Mouse (Mus musculus): Measurements from ENCODE around the gene Igsf3. TPM values are rescaled to one million over a fixed set of nuclear protein-coding genes. Genes with fewer than 3 reads are reported as not detected.

Gene Igsf3
- total RNA-seq (2017), result 0.21 to 0.29 TPM (median 0.29 TPM) in 3 replicates

DNA sequence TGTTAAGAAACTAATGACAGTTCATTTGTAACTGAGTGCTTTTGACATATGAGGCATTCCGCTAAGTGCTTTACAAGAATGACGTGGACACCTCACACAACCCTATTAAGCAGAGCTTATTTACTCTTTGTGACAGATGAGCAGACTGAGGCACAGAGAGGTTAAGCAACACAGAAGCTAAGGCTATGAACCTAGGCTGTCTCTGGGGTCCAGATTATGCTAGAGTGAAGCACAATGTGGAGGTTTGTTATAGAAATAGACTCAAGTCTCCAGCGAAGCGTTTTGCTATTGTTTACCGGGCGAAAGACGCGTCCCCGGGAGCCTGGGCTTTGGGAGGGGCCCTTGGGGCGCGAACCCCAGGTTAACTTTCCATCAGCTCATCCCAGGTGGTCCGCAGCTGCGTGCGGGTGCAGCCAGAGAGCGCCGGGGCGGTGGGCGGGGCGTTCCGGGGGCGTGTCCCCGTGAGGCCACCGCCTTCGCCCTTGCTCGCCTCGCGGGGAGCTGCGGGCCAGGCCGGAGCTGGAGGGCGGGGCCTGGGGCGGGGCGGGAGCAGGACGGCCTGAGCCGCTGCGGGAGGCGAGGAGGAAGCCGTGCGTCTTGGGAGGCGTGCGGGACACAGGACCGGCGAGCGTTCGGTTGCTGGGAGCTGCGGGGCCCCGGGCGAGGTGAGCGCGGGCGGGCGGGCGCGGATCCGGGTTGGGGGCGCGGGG lies at the start of gene Igsf3:
Gene Igsf3, plus strand, starts transcription at position 546 of the 710 bp plus-strand sequence.
- no peak for ATAC-seq (replicated peaks; ENCODE audit: insufficient number of reproducible peaks, low FRiP score, low TSS enrichment, poor library complexity, severe bottlenecking)

DNA sequence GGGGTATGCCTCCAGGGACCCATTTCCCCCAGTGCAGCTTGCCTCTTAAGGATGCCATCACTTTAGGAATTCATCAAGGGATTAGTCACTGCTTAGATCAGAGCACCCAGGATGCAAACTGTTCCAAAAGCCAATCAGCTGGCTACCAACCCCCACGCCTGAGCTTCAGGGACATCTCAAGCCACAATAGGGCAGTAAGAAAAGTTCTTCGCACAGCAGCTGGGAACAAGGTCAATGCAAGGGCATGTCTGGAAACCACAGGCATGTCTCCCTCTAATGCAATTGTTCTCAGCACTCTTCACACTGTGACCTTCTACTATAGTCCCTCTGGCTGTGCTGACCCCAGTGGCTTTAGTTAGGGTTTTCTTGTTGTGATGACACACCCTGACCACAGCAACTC lies 49.6 kb upstream of the Igsf3 start:
- ATAC-seq (replicated peaks; ENCODE audit: insufficient number of reproducible peaks, low FRiP score, low TSS enrichment, poor library complexity, severe bottlenecking), result no peak

DNA sequence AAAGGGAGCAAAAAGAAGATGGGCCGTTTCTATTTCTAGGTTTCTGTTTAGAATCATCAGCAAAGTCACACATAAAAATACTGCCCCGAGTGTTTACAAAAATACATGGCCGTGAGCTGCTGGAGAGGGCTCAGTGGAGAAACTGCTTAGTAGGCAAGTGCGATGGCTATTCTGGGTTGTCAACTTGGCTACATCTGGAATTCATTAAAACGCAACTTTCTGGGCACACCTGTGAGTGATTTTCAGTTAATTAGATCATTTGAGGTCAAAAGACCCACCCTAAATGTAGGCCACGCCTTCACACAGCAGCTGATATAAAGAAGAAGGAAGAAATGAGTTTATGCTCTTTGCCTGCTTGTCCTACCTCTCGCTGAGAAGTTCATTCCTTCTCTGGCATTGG lies 48.3 kb upstream of the Igsf3 start:
- no peak for ATAC-seq (replicated peaks; ENCODE audit: insufficient number of reproducible peaks, low FRiP score, low TSS enrichment, poor library complexity, severe bottlenecking)

DNA sequence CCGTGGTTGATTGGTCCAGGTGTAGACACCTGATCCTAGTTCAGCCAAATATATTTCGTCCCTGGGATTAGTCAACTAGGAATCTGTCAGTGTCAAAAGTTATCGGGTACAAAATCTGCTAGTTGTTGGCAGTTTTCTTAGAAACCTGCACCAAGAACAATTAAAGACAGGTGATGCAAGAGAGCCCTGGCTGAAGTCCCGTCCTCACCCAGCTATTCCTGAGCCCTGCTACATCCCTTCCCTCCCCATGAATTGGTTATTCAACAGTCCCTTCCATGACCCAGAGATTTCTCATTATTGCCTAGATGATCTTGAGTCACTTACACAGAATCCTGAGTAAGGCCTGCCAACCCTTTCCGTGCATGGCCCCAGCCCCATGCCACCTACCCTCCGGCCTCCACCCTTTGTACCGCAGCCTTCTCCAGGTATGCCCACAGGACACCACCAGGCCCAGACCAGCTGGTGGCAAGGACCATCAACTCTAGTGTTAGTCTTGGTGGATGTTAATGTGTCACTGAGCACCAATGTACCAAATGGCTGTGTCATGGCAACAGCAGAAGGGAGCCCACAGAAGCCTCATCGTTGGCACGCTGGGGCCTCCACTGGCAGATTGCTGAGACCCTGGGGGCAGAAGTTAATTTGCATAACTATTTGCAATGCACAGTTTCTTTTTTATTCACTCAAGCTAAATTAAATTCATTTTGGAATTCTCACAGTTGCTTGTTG lies 33.5 kb upstream of the Igsf3 start:
- no peak for ATAC-seq (replicated peaks; ENCODE audit: insufficient number of reproducible peaks, low FRiP score, low TSS enrichment, poor library complexity, severe bottlenecking)

DNA sequence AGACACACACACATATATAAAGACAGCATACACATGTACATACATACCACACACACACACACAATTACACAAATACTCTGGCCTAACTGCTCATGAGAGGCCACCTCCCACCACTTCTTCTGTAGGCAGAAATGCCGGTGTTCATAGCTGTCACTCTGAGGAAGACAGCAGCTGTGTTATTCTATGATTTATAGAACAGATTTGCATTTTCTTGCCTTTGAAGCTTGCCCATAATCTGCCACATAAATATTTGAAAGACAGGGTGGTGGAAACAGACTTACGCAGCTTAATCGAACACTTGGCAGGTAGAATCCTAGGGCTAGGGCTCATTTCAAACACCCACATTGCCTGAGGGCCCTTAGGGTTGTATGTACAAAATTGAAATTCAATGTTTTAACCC lies 32.6 kb upstream of the Igsf3 start:
- ATAC-seq (replicated peaks; ENCODE audit: insufficient number of reproducible peaks, low FRiP score, low TSS enrichment, poor library complexity, severe bottlenecking), result no peak

DNA sequence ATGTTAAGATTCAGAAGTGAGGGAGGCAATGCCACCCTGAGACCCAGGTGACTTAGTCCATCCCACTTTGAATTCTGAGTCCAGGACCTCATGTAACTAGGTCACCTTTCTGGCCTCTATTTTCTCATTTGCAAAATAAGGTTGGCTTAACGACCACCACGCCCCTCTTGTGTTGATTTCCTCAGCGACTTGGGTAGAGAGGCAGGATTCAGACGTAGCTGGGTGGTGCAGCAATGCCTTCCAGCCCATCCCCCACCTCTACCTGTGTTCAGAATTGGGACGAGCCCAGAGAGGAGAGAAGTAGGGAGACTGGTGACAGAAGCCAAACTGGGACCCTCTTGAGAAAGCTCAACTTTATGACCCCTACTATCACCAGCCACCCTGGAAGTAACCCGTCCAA lies 31.6 kb upstream of the Igsf3 start:
- ATAC-seq (replicated peaks; ENCODE audit: insufficient number of reproducible peaks, low FRiP score, low TSS enrichment, poor library complexity, severe bottlenecking), result no peak

DNA sequence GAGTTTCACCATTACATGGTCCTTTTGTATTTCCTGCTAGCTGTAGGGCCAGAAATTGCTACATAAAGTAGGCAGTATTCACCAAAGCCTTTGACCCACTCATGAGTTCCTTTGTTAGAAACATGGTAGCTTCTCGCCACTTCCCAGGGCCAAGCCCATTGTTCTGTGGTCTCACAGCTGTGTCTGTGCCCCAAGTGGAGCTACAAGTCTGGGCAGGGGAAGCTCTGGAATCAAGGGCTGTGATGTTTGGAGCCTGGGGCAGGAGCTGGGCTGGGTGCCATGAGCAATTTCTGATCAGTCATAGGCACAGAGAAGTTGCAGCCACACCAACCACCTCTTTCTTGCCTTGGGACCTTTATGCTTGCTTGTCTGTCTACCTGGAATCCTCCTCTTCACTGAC lies 30.1 kb upstream of the Igsf3 start:
- no peak for ATAC-seq (replicated peaks; ENCODE audit: insufficient number of reproducible peaks, low FRiP score, low TSS enrichment, poor library complexity, severe bottlenecking)

DNA sequence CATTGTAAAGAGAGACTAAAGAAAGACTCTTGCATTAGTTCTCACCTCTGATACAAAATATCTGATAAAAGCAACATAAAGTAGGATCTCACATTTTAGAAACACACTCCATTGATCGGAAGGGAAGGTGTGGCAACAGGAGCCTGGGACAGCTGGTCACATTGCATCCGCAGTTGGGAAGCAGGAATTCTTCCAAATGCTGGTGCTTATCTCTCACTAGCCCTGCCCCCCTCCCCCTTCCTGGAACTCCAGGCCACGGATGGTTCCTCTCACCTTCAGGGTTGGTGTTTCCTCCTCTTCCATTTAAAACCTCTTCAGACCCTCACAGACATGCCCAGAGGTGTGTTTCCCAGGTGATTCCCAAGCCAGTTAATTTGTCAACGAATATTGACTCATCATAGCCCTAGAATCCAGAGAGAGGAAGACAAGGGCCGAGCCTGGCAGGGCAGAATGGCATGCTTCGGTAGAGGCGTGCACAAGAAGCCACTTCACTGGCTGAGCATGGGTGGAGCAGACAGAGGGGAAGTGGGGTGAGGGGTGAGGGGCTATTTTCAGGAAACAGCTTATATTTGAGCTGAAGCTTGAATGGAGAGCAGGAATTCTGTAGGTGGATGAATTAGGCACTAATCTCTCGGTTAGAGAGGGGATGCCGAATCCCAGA lies 28.3 kb upstream of the Igsf3 start:
- no peak for ATAC-seq (replicated peaks; ENCODE audit: insufficient number of reproducible peaks, low FRiP score, low TSS enrichment, poor library complexity, severe bottlenecking)

DNA sequence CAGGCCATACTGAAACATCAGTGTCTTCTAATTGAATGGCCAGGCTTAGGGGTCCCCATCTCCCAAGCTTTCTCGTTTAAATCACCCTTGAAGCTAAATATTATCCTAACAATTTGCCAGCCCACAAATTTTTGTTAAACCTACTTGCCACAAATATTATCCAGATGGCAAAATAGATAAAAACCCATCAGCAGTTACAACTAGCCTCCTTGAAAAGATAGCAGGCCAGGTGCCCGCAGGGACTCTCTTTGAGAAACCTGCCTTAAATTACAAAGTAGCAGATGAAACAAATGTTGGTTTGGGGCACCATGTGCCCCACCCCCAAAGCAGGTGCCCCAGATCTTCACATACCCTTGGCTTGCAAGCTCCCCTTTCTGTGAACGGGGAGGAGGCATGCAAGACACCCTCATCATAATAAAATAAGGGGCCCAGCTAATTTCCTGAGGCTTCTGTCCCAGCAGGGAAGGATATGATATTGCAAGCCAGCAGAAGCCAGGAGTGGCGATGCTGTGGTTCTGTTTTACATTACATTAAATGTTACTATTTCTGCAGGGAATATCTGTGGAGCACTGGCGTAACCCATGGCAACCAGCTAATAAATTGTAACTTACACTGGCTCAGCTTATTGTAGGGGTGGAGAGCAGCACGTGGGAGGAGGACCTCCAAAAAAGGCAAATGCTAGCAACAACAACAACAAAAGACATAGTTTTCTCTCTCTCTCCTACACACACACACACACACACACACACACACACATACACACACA lies 27.2 kb upstream of the Igsf3 start:
- no peak for ATAC-seq (replicated peaks; ENCODE audit: insufficient number of reproducible peaks, low FRiP score, low TSS enrichment, poor library complexity, severe bottlenecking)

DNA sequence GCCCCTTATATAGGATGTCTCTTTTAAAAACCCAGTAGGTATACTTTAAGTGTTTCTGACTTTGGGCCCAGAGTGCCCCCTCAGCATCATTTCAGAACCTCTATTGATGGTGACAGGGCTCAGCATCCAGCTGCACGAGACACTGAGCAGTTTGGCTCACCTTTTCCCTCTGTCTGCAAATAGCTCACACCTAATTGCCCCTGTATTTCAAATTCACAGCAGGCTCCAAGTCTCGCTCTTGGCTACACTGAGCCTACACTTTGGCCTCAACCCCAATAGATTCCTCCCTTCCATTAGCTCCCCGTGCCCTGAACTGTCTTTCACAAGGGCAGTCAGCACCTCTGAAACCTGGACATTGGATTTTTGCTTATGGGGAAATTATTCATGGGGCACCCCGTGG lies 26.5 kb upstream of the Igsf3 start:
- ATAC-seq (replicated peaks; ENCODE audit: insufficient number of reproducible peaks, low FRiP score, low TSS enrichment, poor library complexity, severe bottlenecking), result no peak

DNA sequence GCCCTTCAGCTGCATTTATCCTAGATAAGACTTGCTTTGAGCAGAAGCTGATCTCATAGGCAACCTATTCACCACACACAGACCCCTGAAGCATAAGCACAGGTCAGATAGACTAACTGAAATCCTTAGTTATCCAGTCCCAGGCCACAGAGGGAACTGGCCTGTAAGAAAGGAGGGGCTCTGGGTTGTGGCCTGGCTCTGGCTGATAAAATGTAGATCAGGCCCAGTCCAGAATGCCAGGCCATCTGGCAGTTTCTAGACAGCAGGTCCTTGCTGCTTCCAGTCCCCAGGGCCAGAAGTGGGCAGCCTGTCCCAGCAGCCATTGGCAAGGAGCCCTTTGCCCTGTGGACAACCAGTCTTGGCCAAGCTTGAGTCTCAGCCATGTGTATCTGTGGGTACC lies 22.4 kb upstream of the Igsf3 start:
- no peak for ATAC-seq (replicated peaks; ENCODE audit: insufficient number of reproducible peaks, low FRiP score, low TSS enrichment, poor library complexity, severe bottlenecking)

DNA sequence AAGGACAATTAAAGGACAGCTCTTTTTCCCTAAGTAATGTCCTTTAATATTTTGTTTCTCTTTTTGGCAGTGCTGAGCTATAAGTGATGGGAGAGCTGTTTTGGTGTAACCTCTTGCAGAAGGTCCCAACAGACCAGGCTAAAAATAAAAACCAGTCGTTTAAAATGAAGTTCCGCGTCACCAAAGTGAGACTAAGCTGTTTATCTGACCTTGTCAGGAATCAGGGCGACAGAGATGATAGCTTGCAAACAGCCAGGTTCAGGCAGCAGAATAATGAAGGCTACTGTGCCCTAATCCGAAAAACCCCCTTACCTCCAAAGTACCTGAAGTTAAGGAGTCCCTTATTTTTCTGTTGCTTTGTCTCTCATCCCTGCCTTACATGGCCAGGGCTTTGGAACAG lies 21.2 kb upstream of the Igsf3 start:
- no peak for ATAC-seq (replicated peaks; ENCODE audit: insufficient number of reproducible peaks, low FRiP score, low TSS enrichment, poor library complexity, severe bottlenecking)

DNA sequence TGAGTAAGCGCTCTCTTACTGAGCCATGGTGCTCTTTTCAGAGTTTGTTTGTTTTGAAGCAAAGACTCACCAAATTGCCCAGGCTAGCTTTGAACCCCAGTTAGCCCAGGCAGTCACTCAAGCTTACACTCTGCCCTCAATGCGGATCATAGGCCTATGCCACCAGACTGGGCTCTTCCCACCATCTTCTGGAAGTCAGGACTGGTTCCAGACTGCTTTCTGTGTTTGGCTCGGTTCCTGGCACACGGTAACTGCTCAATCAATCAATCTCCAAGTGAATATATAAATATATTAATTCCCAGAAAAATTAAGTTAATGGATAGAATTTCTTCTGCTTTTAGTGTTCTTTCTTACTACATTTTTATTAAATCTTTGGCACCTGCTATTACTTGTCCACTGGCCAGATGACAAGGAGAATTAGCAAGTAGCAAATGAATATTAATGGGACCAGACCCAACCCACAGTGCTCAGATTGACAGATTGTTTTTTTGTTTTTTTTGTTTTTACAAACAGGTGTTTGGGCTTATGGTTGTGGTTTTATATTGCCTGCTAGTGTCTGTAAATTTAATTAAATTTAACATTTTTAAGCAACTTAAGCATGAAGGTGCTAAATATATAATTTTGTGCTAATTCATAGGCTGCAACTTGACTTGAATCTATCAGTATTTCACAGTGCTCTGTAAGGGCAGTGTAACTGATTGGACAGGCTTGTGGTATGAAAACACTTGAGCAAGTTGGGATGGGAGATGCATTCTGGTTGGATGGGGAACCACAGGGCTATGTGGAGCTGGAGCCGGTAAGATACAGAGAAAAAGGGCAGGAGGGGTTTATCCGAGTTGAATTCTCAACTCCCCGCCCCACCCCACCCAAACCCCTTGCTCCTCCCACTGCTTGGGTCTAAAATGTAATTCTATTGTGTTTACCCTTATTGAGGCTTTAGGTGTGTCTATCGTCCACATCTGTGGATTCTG lies 20.0 kb upstream of the Igsf3 start:
- no peak for ATAC-seq (replicated peaks; ENCODE audit: insufficient number of reproducible peaks, low FRiP score, low TSS enrichment, poor library complexity, severe bottlenecking)

DNA sequence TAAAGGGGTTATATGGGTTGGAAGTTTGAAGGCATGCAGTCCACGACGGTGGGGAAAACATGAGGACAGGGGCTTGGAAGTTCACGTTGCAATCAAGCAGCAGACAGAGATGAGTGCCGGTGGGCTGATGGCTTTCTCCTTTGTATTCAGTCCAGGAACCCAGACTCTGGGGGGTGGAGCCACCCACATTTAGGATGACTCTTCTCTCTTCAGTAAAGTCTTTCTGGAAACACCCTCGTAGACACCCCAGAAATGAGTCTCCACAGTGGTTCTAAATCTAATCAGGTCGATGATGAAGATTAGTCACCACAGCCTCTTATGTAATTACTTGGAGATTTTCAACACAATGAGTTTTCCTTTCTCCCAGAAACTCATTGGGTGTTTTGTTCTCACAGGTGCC lies 16.1 kb upstream of the Igsf3 start:
- no peak for ATAC-seq (replicated peaks; ENCODE audit: insufficient number of reproducible peaks, low FRiP score, low TSS enrichment, poor library complexity, severe bottlenecking)

DNA sequence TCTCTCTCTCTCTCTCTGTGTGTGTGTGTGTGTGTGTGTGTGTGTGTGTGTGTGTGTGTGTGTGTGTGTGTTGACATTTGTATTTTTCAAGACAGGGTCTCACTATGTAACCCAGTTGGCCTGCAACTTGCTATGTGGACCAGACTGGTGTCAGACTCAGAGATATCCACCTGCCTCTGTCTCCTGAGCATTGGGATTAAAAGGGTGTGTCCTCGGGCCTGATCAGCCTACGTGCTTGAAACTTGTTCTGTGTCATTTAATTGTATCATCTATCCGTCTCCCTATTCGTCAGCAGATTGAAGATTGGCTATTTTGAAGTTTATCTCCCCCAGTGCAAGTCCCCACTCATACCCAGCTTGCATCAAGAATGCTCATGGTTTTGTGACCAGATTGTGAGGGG lies 14.5 kb upstream of the Igsf3 start:
- no peak for ATAC-seq (replicated peaks; ENCODE audit: insufficient number of reproducible peaks, low FRiP score, low TSS enrichment, poor library complexity, severe bottlenecking)

DNA sequence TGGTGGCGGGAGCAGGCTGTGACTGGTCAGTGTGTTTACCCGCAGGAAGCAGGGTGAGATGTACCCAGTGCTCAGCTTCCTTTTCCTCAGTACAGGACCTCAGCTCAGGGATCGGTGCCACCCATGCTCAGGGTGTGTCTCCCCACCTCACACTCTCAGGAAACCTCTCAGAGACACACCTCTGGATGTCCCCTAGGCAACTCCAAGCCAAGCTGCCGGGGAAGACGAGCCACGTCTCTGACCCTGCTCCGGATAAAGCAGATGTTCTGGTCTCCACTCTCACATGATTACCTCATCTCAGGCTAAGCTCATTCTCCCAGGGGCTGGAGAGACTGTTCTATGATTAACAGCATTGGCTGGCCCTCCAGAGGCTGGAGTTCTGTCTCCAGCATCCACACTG lies 13.3 kb upstream of the Igsf3 start:
- ATAC-seq (replicated peaks; ENCODE audit: insufficient number of reproducible peaks, low FRiP score, low TSS enrichment, poor library complexity, severe bottlenecking), result no peak

DNA sequence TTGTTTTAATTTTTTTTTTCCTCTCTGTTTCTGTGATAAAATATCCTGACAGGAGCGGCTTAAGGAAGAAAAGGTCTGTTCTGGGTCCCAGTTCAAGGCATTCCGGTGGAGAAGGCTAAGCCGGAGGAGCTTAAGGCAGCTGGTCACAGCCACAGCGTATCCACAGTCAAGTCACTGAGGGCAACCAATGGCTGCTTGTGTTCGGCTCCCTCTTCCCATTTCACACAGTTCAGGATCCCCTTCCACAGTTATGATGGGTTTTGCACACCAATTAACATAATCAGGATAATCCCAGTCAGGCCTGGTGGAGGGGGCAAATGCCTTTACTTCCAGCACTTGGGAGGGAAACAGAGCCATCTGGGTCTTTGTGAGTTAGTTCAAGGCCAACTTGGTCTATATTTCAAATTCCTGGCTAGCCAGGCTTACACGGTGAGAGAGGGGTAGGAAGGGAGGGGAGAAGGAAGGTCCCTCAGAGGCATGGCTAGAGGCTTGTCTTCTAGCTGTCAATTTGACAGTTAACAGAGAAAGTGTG lies 11.7 kb upstream of the Igsf3 start:
- ATAC-seq (replicated peaks; ENCODE audit: insufficient number of reproducible peaks, low FRiP score, low TSS enrichment, poor library complexity, severe bottlenecking), result no peak

DNA sequence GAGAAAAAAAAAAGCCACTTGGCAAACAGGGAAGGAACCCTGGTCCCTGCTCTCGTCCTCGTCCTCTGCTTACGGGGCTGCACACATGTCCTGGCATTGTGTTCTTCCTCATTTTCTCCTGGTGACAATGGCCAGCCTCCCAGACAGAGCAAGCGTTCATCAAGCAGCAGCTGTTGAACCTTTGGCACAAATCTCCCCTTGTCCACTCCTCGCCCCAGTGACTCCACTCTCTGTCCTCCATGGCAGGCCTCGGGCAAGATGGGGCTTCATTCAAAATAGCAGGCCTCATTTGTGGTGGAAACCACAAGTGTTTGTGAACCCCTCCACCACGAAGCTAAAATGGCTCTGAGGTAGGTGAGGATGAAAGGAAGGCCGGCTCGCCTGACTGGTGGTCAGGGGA lies 11.0 kb upstream of the Igsf3 start:
- ATAC-seq (replicated peaks; ENCODE audit: insufficient number of reproducible peaks, low FRiP score, low TSS enrichment, poor library complexity, severe bottlenecking), result no peak
